Mouse (Mus musculus) T-cell, adult 66 days (primary cell): ENCODE results near the gene Nras. TPM values are rescaled to one million over a fixed set of nuclear protein-coding genes. Genes with fewer than 3 reads are reported as not detected.

Source experiments
- total RNA-seq, 2 experiments: library from RNA; stranded (reverse); gene quantifications; 3 replicates in 1 of 2; 4 replicates in 1 of 2; pipeline ENCODE4 v1.2.4; 2023

Gene Nras
- 100 to 1,000 TPM; 110 to 122 TPM for total RNA-seq

DNA sequence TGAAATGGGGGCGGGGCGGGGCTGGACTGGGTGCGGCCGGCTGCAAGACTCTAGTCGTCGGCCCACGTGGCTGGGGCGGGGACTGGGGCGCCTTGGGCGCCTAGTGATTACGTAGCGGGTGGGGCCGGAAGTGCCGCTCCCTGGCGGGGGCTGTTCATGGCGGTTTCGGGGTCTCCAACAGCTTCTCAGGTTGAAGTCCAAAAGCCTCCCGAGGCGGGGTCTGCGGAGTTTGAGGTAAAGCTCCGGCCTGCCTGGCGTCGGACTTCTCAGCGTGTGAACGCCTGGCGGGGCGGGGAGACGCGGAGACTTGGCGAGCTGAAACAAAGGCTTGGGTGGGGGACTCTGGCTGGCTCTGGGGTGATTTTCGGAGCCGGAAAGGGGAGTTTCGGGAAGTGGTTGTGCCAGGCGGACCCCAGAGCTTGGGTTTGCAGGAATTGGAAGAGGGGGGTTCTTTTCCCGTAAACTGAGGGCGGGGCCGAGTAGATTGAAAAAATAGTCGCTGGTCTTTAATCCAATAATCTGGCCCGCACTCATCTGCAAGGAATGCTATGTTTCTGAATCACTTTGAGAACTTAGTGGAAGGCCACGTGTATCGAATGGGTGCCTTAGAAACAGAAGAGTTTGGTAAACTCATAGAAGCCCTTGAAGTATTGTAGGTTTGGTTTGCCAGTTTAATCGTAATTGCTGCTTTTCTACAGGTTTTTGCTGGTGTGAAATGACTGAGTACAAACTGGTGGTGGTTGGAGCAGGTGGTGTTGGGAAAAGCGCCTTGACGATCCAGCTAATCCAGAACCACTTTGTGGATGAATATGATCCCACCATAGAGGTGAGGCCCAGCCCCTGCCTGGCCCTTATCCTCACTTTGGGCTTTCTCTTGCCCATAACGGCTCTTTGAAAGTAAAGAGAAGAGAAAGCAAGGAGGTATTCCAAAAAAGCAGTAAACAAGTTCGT, at the start of gene Nras:
Nras (plus strand) TSS at position 79 of the 951 bp plus-strand sequence.

GRCm38 (mm10) chr3:103020249-103020942, 37.7 kb upstream of the Nras start, which contains the start of gene Csde1:
Gene Csde1, plus strand, starts transcription at chr3:103020426.

DNA sequence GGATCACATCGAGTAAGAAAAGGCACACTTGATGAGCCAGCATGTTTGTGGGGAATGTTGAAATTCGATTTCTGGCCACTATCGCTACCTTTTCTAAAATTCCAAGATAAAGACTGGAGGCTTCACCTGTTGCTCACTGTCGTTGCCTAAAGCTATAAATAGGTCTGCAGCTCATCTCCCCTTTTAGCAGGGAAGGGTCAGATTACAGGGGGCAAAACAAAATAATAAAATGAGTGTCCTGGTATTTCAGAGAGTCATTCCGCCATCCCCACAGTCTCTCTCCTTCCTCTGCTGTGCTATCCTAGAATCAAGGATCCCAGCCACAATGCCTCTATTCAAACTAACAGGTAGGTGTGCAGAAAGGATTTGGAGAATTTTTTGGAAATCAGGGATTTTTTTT, 15.7 kb downstream of the Nras start, which contains the start of gene Ampd1:
Ampd1 (plus strand) TSS at position 244 of the 400 bp plus-strand sequence.

DNA sequence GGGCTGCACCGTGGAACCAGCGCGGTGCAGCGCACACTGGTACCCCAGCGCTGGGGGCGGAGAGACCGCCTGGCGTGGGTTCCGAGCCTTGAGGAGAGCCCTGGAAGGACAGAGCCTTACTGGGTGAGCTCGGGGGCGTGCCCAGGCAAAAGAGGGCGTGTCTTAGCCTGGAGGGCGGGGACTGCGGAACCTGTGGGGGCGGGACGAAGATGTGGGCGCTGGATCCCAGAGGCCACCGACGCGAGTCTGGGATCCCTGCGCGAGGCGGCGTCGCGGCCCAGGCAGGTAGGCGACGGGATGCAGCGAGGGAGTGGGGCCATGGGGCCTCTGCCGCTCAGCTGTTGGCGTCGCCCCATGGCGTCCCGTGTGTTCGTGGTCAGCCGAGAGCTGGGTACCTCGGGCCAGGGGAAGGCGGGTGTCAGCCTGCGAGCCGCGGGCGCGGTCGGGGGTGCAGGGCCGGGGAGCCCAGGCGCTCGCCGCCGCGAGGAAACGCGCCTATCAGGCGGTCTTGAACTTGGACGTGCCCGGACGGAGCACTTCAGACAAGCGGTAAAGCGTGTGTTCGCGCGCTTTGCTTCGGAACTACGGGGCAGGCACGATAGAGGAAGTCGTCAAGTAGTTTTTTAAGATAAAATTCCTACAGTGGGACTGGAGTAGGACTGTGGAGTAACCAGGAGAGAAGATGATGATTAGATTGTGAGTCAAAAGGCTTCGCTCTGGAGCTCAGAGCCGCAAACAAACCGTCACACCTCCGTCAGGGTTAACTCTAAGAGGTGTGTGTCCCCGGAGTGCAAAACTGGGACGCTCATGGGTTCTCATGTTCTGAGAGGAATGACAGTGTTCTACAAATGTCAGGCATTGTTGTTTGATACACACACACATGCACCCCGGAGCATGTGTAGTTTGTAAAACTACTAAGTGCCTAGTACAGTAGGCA, 44.6 kb downstream of the Nras start, which contains the start of gene Dennd2c:
Dennd2c (plus strand) TSS at position 151 of the 937 bp plus-strand sequence.

Other genes starting within 250 kb of the Nras start
- under 1 TPM in 1 of 2 experiments, not detected in 1; 0.47 TPM for gene Sycp1, start 122.2 kb upstream of the Nras start, total RNA-seq
- gene Nr1h5, start 94.2 kb upstream of the Nras start, total RNA-seq: not detected
- 100 to 1,000 TPM; 110 to 134 TPM for gene Sike1, start 62.6 kb upstream of the Nras start, total RNA-seq
- gene Csde1, start 37.9 kb upstream of the Nras start, total RNA-seq: 100 to 1,000 TPM; 402 to 457 TPM
- 10 to 100 TPM in 1 of 2 experiments, 1 to 10 TPM in 1; 9.4 to 10.0 TPM for gene Ampd1, start 15.7 kb downstream of the Nras start, total RNA-seq
- 1 to 10 TPM; 2.3 to 2.6 TPM for gene Dennd2c, start 44.3 kb downstream of the Nras start, total RNA-seq
- gene Bcas2, start 113.4 kb downstream of the Nras start, total RNA-seq: 100 to 1,000 TPM in 1 of 2 experiments, 10 to 100 TPM in 1; 99.1 to 106 TPM
- 10 to 100 TPM; 82.6 to 82.7 TPM for gene Trim33, start 221.0 kb downstream of the Nras start, total RNA-seq